Mouse (Mus musculus) thymus, postnatal 36 days (tissue): ENCODE measurements around the gene Itgb2.

ENCODE experiments used
- DNase-seq, 2 experiments: peaks; one replicate each; pipeline ENCODE4 v3.0.0; 2022; ENCODE audit warnings: mixed read lengths in 2 of 2

The Itgb2 gene

GRCm38 (mm10) chr10:77517066-77517620 lies 12.9 kb upstream of the Itgb2 start:
- peak; percentile 74 to 81 for DNase-seq

GRCm38 (mm10) chr10:77517801-77518200 lies 12.3 kb upstream of the Itgb2 start:
- no peak for DNase-seq

- DNase-seq, result no peak
These were observed 10.9 kb upstream of the Itgb2 start for GRCm38 (mm10) chr10:77519191-77519590.

- DNase-seq, result peak; percentile 55 to 70
These were observed 9.6 kb upstream of the Itgb2 start for GRCm38 (mm10) chr10:77520497-77520896.

- peak; percentile 87 to 92 for DNase-seq
These were observed 7.9 kb upstream of the Itgb2 start for GRCm38 (mm10) chr10:77522021-77522731.

- DNase-seq, result peak; percentile 57
These were observed 7.3 kb upstream of the Itgb2 start for GRCm38 (mm10) chr10:77522746-77523145.

GRCm38 (mm10) chr10:77523321-77523720 lies 6.7 kb upstream of the Itgb2 start:
- peak in 1 of 2 experiments; percentile 21 for DNase-seq

- DNase-seq, result no peak
These were observed 3.6 kb upstream of the Itgb2 start for GRCm38 (mm10) chr10:77526488-77526887.

GRCm38 (mm10) chr10:77528634-77529033 lies 1.4 kb upstream of the Itgb2 start:
- no peak for DNase-seq

- DNase-seq, result peak; percentile 56 to 64
These were observed 1.3 kb downstream of the Itgb2 start for GRCm38 (mm10) chr10:77531026-77532019.

GRCm38 (mm10) chr10:77532020-77532413 lies 2.0 kb downstream of the Itgb2 start:
- DNase-seq, result no peak

GRCm38 (mm10) chr10:77536727-77537126 lies 6.7 kb downstream of the Itgb2 start:
- no peak for DNase-seq

- DNase-seq, result peak in 1 of 2 experiments; percentile 39
These were observed 7.5 kb downstream of the Itgb2 start for GRCm38 (mm10) chr10:77537215-77538209.

- no peak for DNase-seq
These were observed 9.4 kb downstream of the Itgb2 start for GRCm38 (mm10) chr10:77539320-77539945.

GRCm38 (mm10) chr10:77540576-77541102 lies 10.6 kb downstream of the Itgb2 start:
- DNase-seq, result no peak

GRCm38 (mm10) chr10:77541864-77542666 lies 12.0 kb downstream of the Itgb2 start:
- DNase-seq, result no peak

- no peak for DNase-seq
These were observed 13.2 kb downstream of the Itgb2 start for GRCm38 (mm10) chr10:77543226-77543625.

GRCm38 (mm10) chr10:77544916-77545315 lies 14.9 kb downstream of the Itgb2 start:
- no peak for DNase-seq

GRCm38 (mm10) chr10:77548576-77548975 lies 18.5 kb downstream of the Itgb2 start:
- DNase-seq, result no peak

- DNase-seq, result no peak
These were observed 20.8 kb downstream of the Itgb2 start for GRCm38 (mm10) chr10:77550874-77551273.
